Mouse (Mus musculus): ENCODE data around the gene Vmp1. TPM values are rescaled to one million over a fixed set of nuclear protein-coding genes. Genes with fewer than 3 reads are reported as not detected.
A peak's percentile ranks its signal among the peaks of the same experiment; 100 is the strongest.

Vmp1 gene
- polyA plus RNA-seq, 1 experiment from 2014 or later, result 87.3 TPM

DNA sequence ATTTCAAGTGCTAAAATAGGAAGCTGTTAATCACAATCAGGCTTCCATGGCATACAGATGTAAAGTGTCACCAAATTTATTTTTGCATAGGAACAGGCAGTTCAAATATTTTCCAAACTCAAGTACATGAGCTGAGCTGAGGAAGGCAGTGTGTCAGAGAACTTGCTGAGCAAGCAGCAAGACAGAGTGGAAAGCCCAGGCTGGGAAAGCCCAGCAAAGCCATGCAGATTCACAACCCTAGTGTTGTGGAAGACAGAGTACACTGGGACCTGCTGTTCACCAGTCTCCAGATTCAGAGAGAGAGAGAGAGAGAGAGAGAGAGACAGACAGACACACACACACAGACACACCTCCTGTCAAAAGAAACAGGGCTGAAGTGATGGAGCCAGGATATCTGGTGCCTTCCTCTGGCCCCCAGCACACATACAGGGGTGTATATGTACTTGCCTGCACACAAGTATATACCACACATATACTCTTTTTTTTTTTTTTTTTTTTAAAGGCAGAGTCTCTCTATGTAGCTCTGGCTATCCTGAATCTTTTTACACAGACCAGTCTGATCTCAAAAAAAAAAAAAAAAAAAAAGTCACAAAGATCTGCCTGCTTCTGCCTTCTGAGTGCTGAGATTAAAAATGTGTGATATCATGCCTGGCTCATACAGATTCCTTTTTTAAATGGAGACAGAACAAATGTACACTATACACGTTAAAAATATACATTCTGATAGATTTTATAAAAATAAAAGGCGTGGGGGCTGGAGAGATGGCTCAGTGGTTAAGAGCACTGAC, 64.9 kb downstream of the Vmp1 start:
- Histone ChIP-seq H3K27me3 (ENCODE audit: control insufficient read depth, insufficient read depth, low read depth, low read length) (no peaks in the 10 kb centered on the region), H3K27ac (ENCODE audit: low read length) (no peak overlapping the region), H3K4me2 (ENCODE audit: low read depth, low read length) (no peak overlapping the region), H3K9ac (ENCODE audit: low read depth, low read length) (no peak overlapping the region), H3K36me3 (ENCODE audit: control insufficient read depth, insufficient read depth) (peaks cover 2% of the 10 kb centered on the region; the same call in 1 of the 2 replicates), H3K4me1 (ENCODE audit: control insufficient read depth, low read depth, low read length) (peaks cover 8% of the 10 kb centered on the region), H3K9me3 (replicated peaks; ENCODE audit: control insufficient read depth, low read length) (no peaks in the 10 kb centered on the region), H3K4me3 (ENCODE audit: low read depth, low read length) (no peak overlapping the region)
- 87% methylated on average over 2 of the region's 2 CpGs for WGBS (ENCODE audit: insufficient replicate concordance)
- ATAC-seq (ENCODE audit: low read depth), result no peak

DNA sequence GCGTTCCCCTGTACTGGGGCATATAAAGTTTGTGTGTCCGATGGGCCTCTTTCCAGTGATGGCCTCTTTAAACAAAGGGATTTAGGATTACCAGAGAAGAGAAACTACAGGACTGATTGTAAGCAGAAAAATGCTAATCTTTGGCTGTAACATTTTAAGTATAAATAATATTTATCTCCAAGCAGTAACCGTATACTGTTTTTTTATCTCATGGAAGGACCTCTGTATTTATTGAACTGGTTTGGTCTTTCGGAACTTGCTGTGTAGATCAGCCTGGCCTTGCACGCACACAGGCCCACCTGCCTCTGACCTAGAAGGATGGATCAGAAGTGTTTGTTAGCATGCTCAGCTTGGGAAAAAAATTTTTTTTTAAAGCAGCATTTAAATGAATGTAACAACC, 69.0 kb downstream of the Vmp1 start:
- peaks cover 31% of the 10 kb centered on the region for H3K4me1 ChIP-seq (ENCODE audit: control insufficient read depth, low read depth, low read length)
- H3K4me2 ChIP-seq (ENCODE audit: low read depth, low read length), result peak overlapping the region; percentile 44
- H3K4me3 ChIP-seq (ENCODE audit: low read depth, low read length), result no peak overlapping the region
- 55% methylated on average over 5 of the region's 5 CpGs for whole genome bisulfite sequencing (ENCODE audit: insufficient replicate concordance)
- no peak for ATAC-seq (ENCODE audit: low read depth)
- peak overlapping the region; percentile 56 for H3K9ac ChIP-seq (ENCODE audit: low read depth, low read length)
- H3K27me3 ChIP-seq (ENCODE audit: control insufficient read depth, insufficient read depth, low read depth, low read length), result no peaks in the 10 kb centered on the region
- H3K9me3 ChIP-seq (replicated peaks; ENCODE audit: control insufficient read depth, low read length), result no peaks in the 10 kb centered on the region
- peak overlapping the region; percentile 92 for H3K27ac ChIP-seq (ENCODE audit: low read length)
- H3K36me3 ChIP-seq (ENCODE audit: control insufficient read depth, insufficient read depth), result peaks cover 2% of the 10 kb centered on the region; the same call in 1 of the 2 replicates

DNA sequence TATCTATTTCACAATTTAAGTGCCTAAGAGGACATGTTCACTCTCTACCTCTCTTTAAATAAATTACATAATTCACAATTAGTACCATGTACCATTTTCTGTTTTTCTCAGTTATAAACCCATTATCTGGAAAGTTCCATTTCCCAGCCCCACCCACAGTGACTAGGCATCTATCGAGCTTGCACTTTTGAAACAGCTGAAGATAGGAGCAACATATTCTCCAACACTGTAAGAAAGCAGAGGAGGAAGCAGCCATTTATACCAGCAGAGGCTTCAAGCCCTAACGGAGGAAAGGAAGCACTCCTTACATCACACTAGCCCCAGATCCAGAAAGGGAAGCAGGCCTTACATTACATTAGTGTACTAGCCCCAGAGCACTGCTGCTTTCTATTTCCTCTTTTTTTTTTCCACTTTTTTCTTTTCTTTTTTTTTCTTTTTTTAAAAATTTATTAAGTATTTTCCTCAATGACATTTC, 69.5 kb downstream of the Vmp1 start:
- Histone ChIP-seq H3K9me3 (replicated peaks; ENCODE audit: control insufficient read depth, low read length) (no peaks in the 10 kb centered on the region), H3K27ac (ENCODE audit: low read length) (peak overlapping the region; percentile 92), H3K4me1 (ENCODE audit: control insufficient read depth, low read depth, low read length) (peaks cover 31% of the 10 kb centered on the region), H3K4me3 (ENCODE audit: low read depth, low read length) (no peak overlapping the region), H3K4me2 (ENCODE audit: low read depth, low read length) (peak overlapping the region; percentile 44), H3K9ac (ENCODE audit: low read depth, low read length) (peak overlapping the region; percentile 56), H3K36me3 (ENCODE audit: control insufficient read depth, insufficient read depth) (peaks cover 2% of the 10 kb centered on the region; the same call in 1 of the 2 replicates), H3K27me3 (ENCODE audit: control insufficient read depth, insufficient read depth, low read depth, low read length) (no peaks in the 10 kb centered on the region)
- peak; percentile 90 for ATAC-seq (ENCODE audit: low read depth)
- 6% methylated on average over 2 of the region's 2 CpGs for WGBS (ENCODE audit: insufficient replicate concordance)

DNA sequence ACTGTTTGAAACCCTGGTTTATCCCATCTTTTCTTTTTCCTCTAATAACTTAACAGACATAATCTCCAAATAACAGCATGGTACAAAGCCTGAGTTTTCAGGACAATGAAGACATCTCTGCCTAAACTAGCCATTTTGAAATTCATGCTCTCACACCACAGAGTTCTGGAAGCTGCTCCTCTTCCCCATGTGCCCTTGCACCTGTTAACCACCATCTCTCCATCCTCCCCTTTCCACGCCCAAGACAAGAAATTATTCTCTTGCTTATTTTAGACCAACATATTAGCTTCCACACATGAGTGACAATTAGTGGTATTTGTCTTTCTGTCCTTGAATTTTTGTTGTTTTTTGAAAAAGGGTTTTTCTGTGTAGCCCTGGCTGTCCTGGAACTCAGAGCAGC, 71.6 kb downstream of the Vmp1 start:
- H3K36me3 ChIP-seq (ENCODE audit: control insufficient read depth, insufficient read depth), result peaks cover 2% of the 10 kb centered on the region; the same call in 1 of the 2 replicates
- H3K9ac ChIP-seq (ENCODE audit: low read depth, low read length), result no peak overlapping the region
- no peaks in the 10 kb centered on the region for H3K27me3 ChIP-seq (ENCODE audit: control insufficient read depth, insufficient read depth, low read depth, low read length)
- H3K4me1 ChIP-seq (ENCODE audit: control insufficient read depth, low read depth, low read length), result peaks cover 31% of the 10 kb centered on the region
- no peak overlapping the region for H3K4me3 ChIP-seq (ENCODE audit: low read depth, low read length)
- H3K27ac ChIP-seq (ENCODE audit: low read length), result peak overlapping the region; percentile 17; the same call in 1 of the 2 replicates
- no peak for ATAC-seq (ENCODE audit: low read depth)
- no peaks in the 10 kb centered on the region for H3K9me3 ChIP-seq (replicated peaks; ENCODE audit: control insufficient read depth, low read length)
- H3K4me2 ChIP-seq (ENCODE audit: low read depth, low read length), result no peak overlapping the region
- WGBS (ENCODE audit: insufficient replicate concordance), result 93% methylated on average over 1 of the region's 1 CpGs

DNA sequence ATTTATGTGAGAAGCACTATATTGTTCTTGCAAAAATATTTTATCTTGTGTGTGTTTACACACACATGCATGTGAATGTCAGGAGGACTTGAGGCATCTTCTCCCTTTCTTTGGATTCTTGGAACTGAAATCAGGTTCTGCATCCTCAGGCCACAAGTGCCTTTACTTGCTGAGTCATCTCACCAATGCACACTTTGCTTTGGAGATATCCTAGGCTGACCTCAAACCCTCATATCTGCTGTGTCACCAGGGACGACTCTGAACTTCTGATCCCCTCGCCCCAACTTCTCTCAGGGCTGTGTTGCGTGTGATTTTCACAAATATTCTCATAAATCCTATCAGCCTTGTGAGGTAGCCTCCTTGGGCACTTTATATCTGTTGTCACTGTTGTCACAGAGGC, 73.4 kb downstream of the Vmp1 start:
- Histone ChIP-seq H3K27me3 (ENCODE audit: control insufficient read depth, insufficient read depth, low read depth, low read length) (no peaks in the 10 kb centered on the region), H3K9me3 (replicated peaks; ENCODE audit: control insufficient read depth, low read length) (no peaks in the 10 kb centered on the region), H3K9ac (ENCODE audit: low read depth, low read length) (peak overlapping the region; percentile 11; the same call in 1 of the 2 replicates), H3K4me3 (ENCODE audit: low read depth, low read length) (no peak overlapping the region), H3K27ac (ENCODE audit: low read length) (peak overlapping the region; percentile 86), H3K36me3 (ENCODE audit: control insufficient read depth, insufficient read depth) (peaks cover 10% of the 10 kb centered on the region), H3K4me2 (ENCODE audit: low read depth, low read length) (peak overlapping the region; percentile 34), H3K4me1 (ENCODE audit: control insufficient read depth, low read depth, low read length) (peaks cover 27% of the 10 kb centered on the region)
- peak; percentile 82 for ATAC-seq (ENCODE audit: low read depth)
- 16% methylated on average over 3 of the region's 3 CpGs for WGBS (ENCODE audit: insufficient replicate concordance)

DNA sequence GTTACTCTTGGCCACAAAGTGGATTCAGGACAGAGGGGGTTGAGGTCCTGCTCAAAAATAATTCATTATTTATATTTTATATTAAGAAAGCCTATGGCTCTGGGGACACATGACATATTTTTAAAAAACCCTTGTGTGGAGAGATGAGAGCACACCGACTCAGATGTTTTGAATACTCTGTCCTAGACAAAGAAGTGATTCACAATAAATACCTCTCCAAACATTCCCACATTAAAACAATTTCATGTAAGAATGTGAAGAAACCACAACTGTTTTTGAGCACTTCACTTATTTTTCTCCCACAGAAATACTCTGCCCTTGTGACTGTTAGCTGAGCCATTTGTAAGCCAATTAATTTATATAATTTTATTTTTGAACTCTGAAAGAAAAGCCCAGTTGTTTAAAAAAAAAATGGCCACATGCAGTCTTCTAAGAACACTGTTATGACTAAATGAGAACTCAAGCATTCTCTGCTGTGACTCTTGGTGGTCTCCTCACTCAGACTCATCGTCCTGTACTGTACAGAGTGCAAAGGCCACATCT, 75.8 kb downstream of the Vmp1 start:
- Histone ChIP-seq H3K27ac (ENCODE audit: low read length) (no peak overlapping the region), H3K36me3 (ENCODE audit: control insufficient read depth, insufficient read depth) (peaks cover 10% of the 10 kb centered on the region), H3K4me1 (ENCODE audit: control insufficient read depth, low read depth, low read length) (peaks cover 18% of the 10 kb centered on the region), H3K27me3 (ENCODE audit: control insufficient read depth, insufficient read depth, low read depth, low read length) (no peaks in the 10 kb centered on the region), H3K4me2 (ENCODE audit: low read depth, low read length) (no peak overlapping the region), H3K4me3 (ENCODE audit: low read depth, low read length) (no peak overlapping the region), H3K9ac (ENCODE audit: low read depth, low read length) (no peak overlapping the region), H3K9me3 (replicated peaks; ENCODE audit: control insufficient read depth, low read length) (no peaks in the 10 kb centered on the region)
- no peak for ATAC-seq (ENCODE audit: low read depth)
- 87% methylated on average over 2 of the region's 2 CpGs for WGBS (ENCODE audit: insufficient replicate concordance)

DNA sequence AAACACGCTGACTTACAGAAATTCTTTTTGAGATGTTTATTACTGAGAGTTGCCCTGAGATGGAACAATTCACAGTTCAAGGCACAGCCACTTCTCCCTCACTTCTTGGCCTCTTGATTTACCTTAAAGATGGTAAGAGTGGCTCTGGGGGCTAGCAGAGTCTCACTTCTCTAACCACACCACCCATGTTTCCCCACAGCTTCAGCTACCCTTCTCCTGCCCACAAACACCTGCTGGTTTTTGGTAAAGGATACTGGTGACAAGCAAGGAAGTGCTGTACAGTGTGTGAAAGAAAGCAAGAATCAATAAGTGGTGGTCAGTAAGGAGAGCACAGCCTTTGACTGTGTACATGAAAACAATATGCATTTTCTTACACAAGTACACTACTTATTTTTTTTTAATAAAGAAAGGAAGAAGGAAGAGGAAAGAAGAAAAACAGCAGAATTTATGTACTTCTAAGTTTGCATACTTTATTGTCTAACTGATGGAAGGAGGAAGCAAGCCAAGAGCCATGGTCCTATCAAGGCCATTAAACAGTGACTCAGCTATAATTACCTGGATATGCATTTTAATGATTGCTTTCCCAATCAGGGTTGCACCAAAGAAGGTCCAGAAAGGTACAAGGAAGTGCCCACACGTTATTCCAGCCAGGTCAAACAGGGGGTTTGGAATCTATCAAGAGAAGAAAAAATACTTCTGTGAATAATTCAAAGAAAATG, 76.9 kb downstream of the Vmp1 start:
- H3K4me1 ChIP-seq (ENCODE audit: control insufficient read depth, low read depth, low read length), result peaks cover 16% of the 10 kb centered on the region
- H3K27me3 ChIP-seq (ENCODE audit: control insufficient read depth, insufficient read depth, low read depth, low read length), result no peaks in the 10 kb centered on the region
- no peak for ATAC-seq (ENCODE audit: low read depth)
- H3K4me2 ChIP-seq (ENCODE audit: low read depth, low read length), result no peak overlapping the region
- H3K4me3 ChIP-seq (ENCODE audit: low read depth, low read length), result no peak overlapping the region
- H3K9ac ChIP-seq (ENCODE audit: low read depth, low read length), result no peak overlapping the region
- 71% methylated on average over 2 of the region's 2 CpGs for WGBS (ENCODE audit: insufficient replicate concordance)
- H3K36me3 ChIP-seq (ENCODE audit: control insufficient read depth, insufficient read depth), result peaks cover 10% of the 10 kb centered on the region
- H3K27ac ChIP-seq (ENCODE audit: low read length), result no peak overlapping the region
- H3K9me3 ChIP-seq (replicated peaks; ENCODE audit: control insufficient read depth, low read length), result no peaks in the 10 kb centered on the region

DNA sequence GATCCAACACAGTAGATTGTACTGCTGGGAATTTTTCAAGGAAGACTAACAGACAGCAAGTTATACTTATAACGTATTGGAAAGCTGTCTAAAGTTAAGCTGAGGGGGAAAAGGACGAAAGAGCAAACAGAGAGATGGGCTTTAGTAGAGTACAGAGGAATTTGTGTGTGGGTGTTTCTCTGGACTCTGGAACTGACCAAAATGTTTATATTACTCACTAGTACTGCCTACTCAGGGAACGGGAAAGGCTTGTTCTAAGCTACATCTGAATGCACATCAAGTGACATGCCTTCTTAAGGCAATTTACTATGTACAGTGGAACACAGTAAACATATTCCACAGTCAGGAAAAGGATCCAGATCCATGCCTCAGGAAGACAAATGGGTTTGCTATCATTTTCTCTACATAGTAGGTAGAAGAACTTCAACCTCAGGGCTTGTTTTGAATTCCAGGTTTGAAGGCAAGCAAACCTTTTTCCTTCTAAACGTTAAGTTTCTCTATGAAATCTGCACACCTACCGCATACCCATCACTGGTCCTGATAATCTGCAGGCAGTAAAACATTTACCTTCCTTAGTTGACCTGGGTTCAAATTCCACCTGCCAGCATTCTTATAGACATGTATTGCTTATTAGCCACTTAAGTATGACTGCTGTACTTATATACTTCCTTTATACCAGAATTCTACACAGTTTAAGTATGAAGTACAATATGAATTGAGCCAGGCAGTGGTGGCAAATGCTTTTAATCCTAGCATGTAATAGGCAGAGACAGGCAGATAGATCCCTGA, 78.7 kb downstream of the Vmp1 start:
- peak; percentile 83 for ATAC-seq (ENCODE audit: low read depth)
- peaks cover 10% of the 10 kb centered on the region for H3K36me3 ChIP-seq (ENCODE audit: control insufficient read depth, insufficient read depth)
- H3K4me2 ChIP-seq (ENCODE audit: low read depth, low read length), result no peak overlapping the region
- H3K27me3 ChIP-seq (ENCODE audit: control insufficient read depth, insufficient read depth, low read depth, low read length), result no peaks in the 10 kb centered on the region
- no peak overlapping the region for H3K4me3 ChIP-seq (ENCODE audit: low read depth, low read length)
- H3K4me1 ChIP-seq (ENCODE audit: control insufficient read depth, low read depth, low read length), result peaks cover 2% of the 10 kb centered on the region
- peak overlapping the region; percentile 57 for H3K27ac ChIP-seq (ENCODE audit: low read length)
- WGBS (ENCODE audit: insufficient replicate concordance), result 73% methylated on average over 5 of the region's 5 CpGs
- H3K9ac ChIP-seq (ENCODE audit: low read depth, low read length), result no peak overlapping the region
- H3K9me3 ChIP-seq (replicated peaks; ENCODE audit: control insufficient read depth, low read length), result no peaks in the 10 kb centered on the region
